Mouse (Mus musculus): Measurements from ENCODE around the gene Pdcd6ip. TPM values are rescaled to one million over a fixed set of nuclear protein-coding genes. Genes with fewer than 3 reads are reported as not detected.

Gene Pdcd6ip
- 76.4 and 79.6 TPM in 2 replicates for polyA plus RNA-seq (2015; fragmentation: Nextera tagmentation; extraction: Ambion mirVana)

- ATAC-seq (replicated peaks; ENCODE audit: low FRiP score), result peak; percentile 92
- Histone ChIP-seq H3K27me3 (no peaks in the 10 kb centered on the region), H3K9me3 (replicated peaks) (no peaks in the 10 kb centered on the region), H3K4me3 (replicated peaks) (peak within 1 kb of the TSS; percentile 99), H3K4me2 (peak within 1 kb of the TSS; percentile 68), H3K9ac (peak within 1 kb of the TSS; percentile 96), H3K27ac (peak within 1 kb of the TSS; percentile 97), H3K4me1 (peaks cover 26% of the 10 kb centered on the region), H3K36me3 (no peaks in the 10 kb centered on the region)
- under 1% methylated on average over 76 of the region's 77 CpGs for WGBS
Measured at GRCm38 (mm10) chr9:113707481-113708360, at the start of gene Pdcd6ip. Gene Pdcd6ip (minus strand): TSS chr9:113708259.

DNA sequence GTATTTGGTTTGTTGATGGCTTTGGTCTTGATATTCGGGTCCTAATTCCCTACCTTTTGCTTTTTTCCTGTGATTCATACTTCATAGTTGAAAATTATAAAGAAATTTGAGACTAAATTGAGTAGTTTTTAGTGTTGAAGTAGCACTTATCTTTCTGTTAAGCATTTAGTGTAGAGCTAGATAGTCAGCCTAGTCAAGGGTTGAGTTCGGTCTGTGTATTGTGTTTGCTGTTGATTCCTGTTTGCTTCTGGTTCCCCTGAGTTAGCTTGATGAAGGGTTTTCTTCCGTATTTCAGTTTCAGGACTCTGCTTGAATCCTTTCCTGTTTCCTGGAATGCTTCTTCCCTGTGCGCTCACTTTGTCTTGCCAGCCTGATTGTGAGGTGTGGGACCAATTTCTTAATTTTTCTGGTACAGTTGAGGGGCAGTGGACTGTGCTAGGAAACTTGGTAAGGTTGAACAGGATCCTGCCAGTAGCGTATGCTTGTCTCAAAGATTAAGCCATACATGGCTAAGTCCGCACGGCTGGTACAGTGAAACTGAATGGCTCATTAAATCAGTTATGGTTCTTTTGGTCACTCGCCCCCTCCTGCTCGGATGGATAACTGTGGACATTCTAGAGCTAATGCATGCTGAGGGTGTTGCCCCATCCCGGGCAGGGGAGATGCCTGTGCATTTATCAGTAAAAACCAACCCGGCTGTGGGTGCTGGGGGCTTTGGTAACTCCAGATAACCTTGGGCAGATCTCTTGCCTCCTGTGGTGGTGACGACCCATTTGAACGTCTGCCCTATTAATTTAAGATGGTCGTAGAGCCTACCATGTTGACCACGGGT is 48.0 kb upstream of the Pdcd6ip start:
- Histone ChIP-seq H3K27me3 (no peaks in the 10 kb centered on the region), H3K36me3 (peaks cover 19% of the 10 kb centered on the region), H3K9ac (no peak overlapping the region), H3K9me3 (replicated peaks) (no peaks in the 10 kb centered on the region), H3K4me1 (peaks cover 14% of the 10 kb centered on the region; the same call in 1 of the 2 replicates), H3K27ac (peak overlapping the region; percentile 7; the same call in 1 of the 2 replicates), H3K4me3 (replicated peaks) (no peak overlapping the region), H3K4me2 (0 out of 2 replicates have a peak overlapping the region, but pooled peaks have one; percentile 15)
- ATAC-seq (replicated peaks; ENCODE audit: low FRiP score), result peak; percentile 77
- 66% methylated on average over 15 of the region's 15 CpGs for WGBS

DNA sequence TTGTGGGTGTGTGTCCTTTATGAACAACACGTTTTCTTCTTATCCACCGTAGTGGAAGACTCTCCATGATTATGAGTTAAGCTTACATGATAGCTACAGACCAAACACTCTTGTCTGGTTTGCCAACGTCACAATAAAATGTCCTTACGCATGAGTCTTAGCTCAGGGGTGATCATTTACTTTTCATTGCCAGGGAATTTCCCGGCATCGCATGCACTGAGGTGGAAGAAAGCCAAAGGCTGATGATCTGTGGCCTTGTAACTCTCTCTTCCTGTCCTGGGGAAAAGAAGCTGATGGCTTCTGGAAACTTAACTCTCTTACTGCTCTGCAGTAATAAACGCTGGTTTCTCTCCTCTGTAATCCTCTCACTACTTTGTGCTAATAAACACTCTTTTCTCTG is 41.3 kb upstream of the Pdcd6ip start:
- no peak for ATAC-seq (replicated peaks; ENCODE audit: low FRiP score)
- 68% methylated on average over 7 of the region's 7 CpGs for WGBS
- Histone ChIP-seq H3K36me3 (peaks cover 6% of the 10 kb centered on the region; the same call in 1 of the 2 replicates), H3K9me3 (replicated peaks) (no peaks in the 10 kb centered on the region), H3K4me1 (no peaks in the 10 kb centered on the region), H3K4me3 (replicated peaks) (no peak overlapping the region), H3K27ac (no peak overlapping the region), H3K27me3 (no peaks in the 10 kb centered on the region), H3K9ac (no peak overlapping the region), H3K4me2 (no peak overlapping the region)

DNA sequence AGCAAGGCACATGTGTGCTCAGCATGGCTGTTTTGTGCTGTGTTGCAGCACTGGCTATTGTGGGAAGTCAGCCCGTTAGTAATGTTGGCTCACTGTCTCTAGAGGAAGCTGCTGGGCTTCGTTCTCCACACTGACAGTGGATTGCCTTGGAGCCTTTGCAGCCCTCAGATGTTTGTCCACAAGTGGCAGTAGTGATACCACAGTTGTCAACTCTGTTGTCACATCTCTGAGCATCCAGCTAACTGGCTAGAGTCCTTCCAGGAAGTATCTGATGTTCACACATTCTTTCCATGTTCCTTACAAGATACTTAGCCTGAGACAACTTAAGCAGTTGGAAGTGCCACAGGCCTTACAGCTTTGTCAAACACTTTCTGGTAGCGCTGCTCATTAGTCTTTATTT is 35.2 kb upstream of the Pdcd6ip start:
- no peak overlapping the region for H3K9ac ChIP-seq
- no peaks in the 10 kb centered on the region for H3K36me3 ChIP-seq
- H3K9me3 ChIP-seq (replicated peaks), result no peaks in the 10 kb centered on the region
- ATAC-seq (replicated peaks; ENCODE audit: low FRiP score), result no peak
- 62% methylated on average over 3 of the region's 3 CpGs for WGBS
- 0 out of 2 replicates have a peak overlapping the region, but pooled peaks have one; percentile 96 for H3K4me2 ChIP-seq
- H3K27ac ChIP-seq, result no peak overlapping the region
- H3K4me3 ChIP-seq (replicated peaks), result no peak overlapping the region
- no peaks in the 10 kb centered on the region for H3K27me3 ChIP-seq
- H3K4me1 ChIP-seq, result peaks cover 15% of the 10 kb centered on the region

GRCm38 (mm10) chr9:113742361-113742794 is 34.3 kb upstream of the Pdcd6ip start:
- no peaks in the 10 kb centered on the region for H3K27me3 ChIP-seq
- H3K4me1 ChIP-seq, result peaks cover 15% of the 10 kb centered on the region
- peak overlapping the region; percentile 83; the same call in 1 of the 2 replicates for H3K27ac ChIP-seq
- no peaks in the 10 kb centered on the region for H3K36me3 ChIP-seq
- no peak for ATAC-seq (replicated peaks; ENCODE audit: low FRiP score)
- no peaks in the 10 kb centered on the region for H3K9me3 ChIP-seq (replicated peaks)
- H3K4me3 ChIP-seq (replicated peaks), result peak overlapping the region; percentile 79
- WGBS, result 3% methylated on average over 17 of the region's 17 CpGs
- peak overlapping the region; percentile 86 for H3K9ac ChIP-seq
- H3K4me2 ChIP-seq, result peak overlapping the region; percentile 96

- peak overlapping the region; percentile 79 for H3K4me3 ChIP-seq (replicated peaks)
- under 1% methylated on average over 64 of the region's 64 CpGs for WGBS
- H3K27me3 ChIP-seq, result no peaks in the 10 kb centered on the region
- H3K9me3 ChIP-seq (replicated peaks), result no peaks in the 10 kb centered on the region
- peak overlapping the region; percentile 83 for H3K27ac ChIP-seq
- peaks cover 15% of the 10 kb centered on the region for H3K4me1 ChIP-seq
- peak; percentile 89 for ATAC-seq (replicated peaks; ENCODE audit: low FRiP score)
- peak overlapping the region; percentile 86 for H3K9ac ChIP-seq
- peak overlapping the region; percentile 96 for H3K4me2 ChIP-seq
- H3K36me3 ChIP-seq, result no peaks in the 10 kb centered on the region
Measured at GRCm38 (mm10) chr9:113741637-113742137, 33.6 kb upstream of the Pdcd6ip start.

GRCm38 (mm10) chr9:113741108-113741636 is 33.1 kb upstream of the Pdcd6ip start, which contains the start of gene Clasp2:
Gene Clasp2 (plus strand): TSS chr9:113741473.
- H3K4me1 ChIP-seq, result peaks cover 15% of the 10 kb centered on the region
- H3K4me2 ChIP-seq, result peak within 1 kb of the TSS; percentile 96
- peak; percentile 97 for ATAC-seq (replicated peaks; ENCODE audit: low FRiP score)
- H3K27ac ChIP-seq, result peak within 1 kb of the TSS; percentile 83
- H3K27me3 ChIP-seq, result no peaks in the 10 kb centered on the region
- no peaks in the 10 kb centered on the region for H3K9me3 ChIP-seq (replicated peaks)
- peak within 1 kb of the TSS; percentile 79 for H3K4me3 ChIP-seq (replicated peaks)
- H3K36me3 ChIP-seq, result no peaks in the 10 kb centered on the region
- under 1% methylated on average over 63 of the region's 63 CpGs for WGBS
- H3K9ac ChIP-seq, result peak within 1 kb of the TSS; percentile 86

GRCm38 (mm10) chr9:113738941-113739340 is 30.9 kb upstream of the Pdcd6ip start:
- H3K4me1 ChIP-seq, result peaks cover 15% of the 10 kb centered on the region
- no peak overlapping the region for H3K4me2 ChIP-seq
- H3K27me3 ChIP-seq, result no peaks in the 10 kb centered on the region
- WGBS, result 68% methylated on average over 6 of the region's 6 CpGs
- H3K9ac ChIP-seq, result no peak overlapping the region
- H3K4me3 ChIP-seq (replicated peaks), result no peak overlapping the region
- H3K36me3 ChIP-seq, result no peaks in the 10 kb centered on the region
- H3K9me3 ChIP-seq (replicated peaks), result no peaks in the 10 kb centered on the region
- no peak for ATAC-seq (replicated peaks; ENCODE audit: low FRiP score)
- H3K27ac ChIP-seq, result no peak overlapping the region

DNA sequence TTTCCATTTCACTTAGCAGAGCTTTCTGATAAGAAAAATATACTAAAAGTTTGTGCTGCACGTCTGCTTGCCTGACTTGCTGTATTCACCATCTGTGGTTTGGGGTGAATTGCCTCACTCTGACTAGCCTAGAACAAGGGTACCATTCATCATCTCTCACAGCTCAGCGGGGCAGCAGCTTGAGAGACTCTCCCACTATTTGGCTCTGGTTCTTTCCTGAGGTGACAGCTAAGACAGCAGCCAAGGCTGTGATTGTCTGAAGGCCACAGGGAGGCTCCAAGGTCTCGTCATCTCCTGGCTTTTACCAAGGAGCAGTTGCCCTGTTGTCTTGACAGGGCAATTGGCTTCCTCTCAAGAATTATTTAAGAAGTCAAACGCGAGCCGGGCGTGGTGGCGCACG is 30.0 kb upstream of the Pdcd6ip start:
- no peaks in the 10 kb centered on the region for H3K9me3 ChIP-seq (replicated peaks)

DNA sequence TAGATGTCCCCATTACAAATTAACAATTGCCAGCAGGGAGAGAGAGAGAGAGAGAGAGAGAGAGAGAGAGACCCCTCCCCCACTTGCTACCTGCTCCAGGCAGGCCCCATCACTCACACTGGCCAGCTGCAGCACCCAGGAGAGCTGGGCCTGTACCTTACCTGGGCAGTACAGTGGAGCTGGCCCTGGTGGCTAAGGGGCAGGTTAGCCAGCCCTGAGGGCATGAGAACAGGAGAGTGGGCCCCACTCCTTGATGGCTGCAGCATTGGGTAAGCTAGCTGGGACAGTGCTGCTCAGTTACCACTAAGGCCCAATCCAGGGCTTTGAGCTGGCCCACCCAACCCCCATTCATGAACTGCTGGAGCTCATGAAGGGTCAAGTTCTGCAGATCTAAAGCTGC is 27.9 kb upstream of the Pdcd6ip start:
- Histone ChIP-seq H3K4me1 (peaks cover 9% of the 10 kb centered on the region), H3K27ac (no peak overlapping the region), H3K27me3 (no peaks in the 10 kb centered on the region), H3K36me3 (no peaks in the 10 kb centered on the region), H3K9ac (no peak overlapping the region), H3K9me3 (replicated peaks) (no peaks in the 10 kb centered on the region), H3K4me2 (no peak overlapping the region), H3K4me3 (replicated peaks) (no peak overlapping the region)
- ATAC-seq (replicated peaks; ENCODE audit: low FRiP score), result no peak

More for the DNA sequence above, 30.0 kb upstream of the Pdcd6ip start:
- Histone ChIP-seq H3K4me1 (peaks cover 9% of the 10 kb centered on the region), H3K27me3 (no peaks in the 10 kb centered on the region), H3K4me2 (no peak overlapping the region), H3K36me3 (no peaks in the 10 kb centered on the region), H3K27ac (no peak overlapping the region), H3K9ac (no peak overlapping the region), H3K4me3 (replicated peaks) (no peak overlapping the region)
- no peak for ATAC-seq (replicated peaks; ENCODE audit: low FRiP score)
- 73% methylated on average over 9 of the region's 9 CpGs for WGBS

- Histone ChIP-seq H3K4me3 (replicated peaks) (no peak overlapping the region), H3K27ac (no peak overlapping the region), H3K4me1 (no peaks in the 10 kb centered on the region), H3K36me3 (no peaks in the 10 kb centered on the region), H3K9ac (no peak overlapping the region), H3K27me3 (no peaks in the 10 kb centered on the region), H3K4me2 (no peak overlapping the region), H3K9me3 (replicated peaks) (no peaks in the 10 kb centered on the region)
- no peak for ATAC-seq (replicated peaks; ENCODE audit: low FRiP score)
- 82% methylated on average over 3 of the region's 3 CpGs for WGBS
Measured at GRCm38 (mm10) chr9:113731540-113731939, 23.5 kb upstream of the Pdcd6ip start.
